Mouse (Mus musculus): ENCODE data around the gene Lif. TPM values are rescaled to one million over a fixed set of nuclear protein-coding genes. Genes with fewer than 3 reads are reported as not detected.

Lif gene
- polyA plus RNA-seq, 1 experiment from 2014 or later, result 0.62 TPM

- Histone ChIP-seq H3K27ac (no peak overlapping the region), H3K4me2 (replicated peaks) (no peak overlapping the region), H3K4me1 (replicated peaks) (peaks cover 6% of the 10 kb centered on the region), H3K27me3 (replicated peaks) (no peaks in the 10 kb centered on the region), H3K9ac (no peak overlapping the region), H3K4me3 (replicated peaks) (no peak overlapping the region), H3K36me3 (no peaks in the 10 kb centered on the region), H3K9me3 (no peaks in the 10 kb centered on the region)
- no peak for ATAC-seq
- 65% methylated on average over 2 of the region's 2 CpGs for WGBS
These were observed 48.7 kb downstream of the Lif start for GRCm38 (mm10) chr11:4306086-4306485.

GRCm38 (mm10) chr11:4308060-4308513 is 50.7 kb downstream of the Lif start:
- 24% methylated on average over 6 of the region's 6 CpGs for WGBS
- Histone ChIP-seq H3K4me3 (replicated peaks) (no peak overlapping the region), H3K4me1 (replicated peaks) (peaks cover 6% of the 10 kb centered on the region), H3K9me3 (no peaks in the 10 kb centered on the region), H3K27ac (no peak overlapping the region), H3K9ac (no peak overlapping the region), H3K36me3 (no peaks in the 10 kb centered on the region), H3K4me2 (replicated peaks) (no peak overlapping the region), H3K27me3 (replicated peaks) (no peaks in the 10 kb centered on the region)
- ATAC-seq, result no peak

GRCm38 (mm10) chr11:4308514-4309450 is 51.4 kb downstream of the Lif start:
- H3K4me2 ChIP-seq (replicated peaks), result peak overlapping the region; percentile 39
- no peaks in the 10 kb centered on the region for H3K9me3 ChIP-seq
- H3K4me1 ChIP-seq (replicated peaks), result peaks cover 6% of the 10 kb centered on the region
- H3K4me3 ChIP-seq (replicated peaks), result no peak overlapping the region
- peak; percentile 36; the same call in 1 of the 2 replicates for ATAC-seq
- WGBS, result 39% methylated on average over 25 of the region's 25 CpGs
- H3K27me3 ChIP-seq (replicated peaks), result no peaks in the 10 kb centered on the region
- H3K9ac ChIP-seq, result no peak overlapping the region
- H3K27ac ChIP-seq, result no peak overlapping the region; the same call in 1 of the 2 replicates
- H3K36me3 ChIP-seq, result no peaks in the 10 kb centered on the region

- no peak for ATAC-seq
- Histone ChIP-seq H3K9me3 (no peaks in the 10 kb centered on the region), H3K27me3 (replicated peaks) (no peaks in the 10 kb centered on the region), H3K4me3 (replicated peaks) (no peak overlapping the region), H3K36me3 (no peaks in the 10 kb centered on the region), H3K27ac (no peak overlapping the region), H3K4me2 (replicated peaks) (no peak overlapping the region), H3K4me1 (replicated peaks) (peaks cover 6% of the 10 kb centered on the region), H3K9ac (no peak overlapping the region)
- WGBS, result 84% methylated on average over 4 of the region's 4 CpGs
These were observed 52.3 kb downstream of the Lif start for GRCm38 (mm10) chr11:4309613-4310012.

- H3K9ac ChIP-seq, result no peak overlapping the region
- no peaks in the 10 kb centered on the region for H3K9me3 ChIP-seq
- H3K27me3 ChIP-seq (replicated peaks), result no peaks in the 10 kb centered on the region
- no peak for ATAC-seq
- H3K36me3 ChIP-seq, result no peaks in the 10 kb centered on the region
- H3K4me2 ChIP-seq (replicated peaks), result no peak overlapping the region
- WGBS, result 95% methylated on average over 4 of the region's 4 CpGs
- H3K27ac ChIP-seq, result no peak overlapping the region
- H3K4me1 ChIP-seq (replicated peaks), result peaks cover 6% of the 10 kb centered on the region
- H3K4me3 ChIP-seq (replicated peaks), result no peak overlapping the region
These were observed 53.0 kb downstream of the Lif start for GRCm38 (mm10) chr11:4310324-4310723.

- Histone ChIP-seq H3K4me2 (replicated peaks) (no peak overlapping the region), H3K4me3 (replicated peaks) (no peak overlapping the region), H3K27me3 (replicated peaks) (no peaks in the 10 kb centered on the region), H3K9me3 (no peaks in the 10 kb centered on the region), H3K27ac (no peak overlapping the region), H3K36me3 (no peaks in the 10 kb centered on the region), H3K9ac (no peak overlapping the region), H3K4me1 (replicated peaks) (peaks cover 6% of the 10 kb centered on the region)
- no peak for ATAC-seq
- 66% methylated on average over 4 of the region's 4 CpGs for WGBS
These were observed 54.8 kb downstream of the Lif start for GRCm38 (mm10) chr11:4312180-4312579.

GRCm38 (mm10) chr11:4317287-4317686 is 59.9 kb downstream of the Lif start:
- no peaks in the 10 kb centered on the region for H3K36me3 ChIP-seq
- no peak overlapping the region for H3K27ac ChIP-seq
- no peaks in the 10 kb centered on the region for H3K9me3 ChIP-seq
- no peak overlapping the region for H3K4me3 ChIP-seq (replicated peaks)
- H3K9ac ChIP-seq, result no peak overlapping the region
- WGBS, result 41% methylated on average over 5 of the region's 5 CpGs
- H3K4me1 ChIP-seq (replicated peaks), result no peaks in the 10 kb centered on the region
- ATAC-seq, result no peak
- H3K4me2 ChIP-seq (replicated peaks), result no peak overlapping the region
- H3K27me3 ChIP-seq (replicated peaks), result no peaks in the 10 kb centered on the region

GRCm38 (mm10) chr11:4318011-4318410 is 60.7 kb downstream of the Lif start:
- no peak overlapping the region for H3K4me2 ChIP-seq (replicated peaks)
- H3K9me3 ChIP-seq, result no peaks in the 10 kb centered on the region
- H3K36me3 ChIP-seq, result no peaks in the 10 kb centered on the region
- no peak overlapping the region for H3K9ac ChIP-seq
- no peaks in the 10 kb centered on the region for H3K27me3 ChIP-seq (replicated peaks)
- H3K4me1 ChIP-seq (replicated peaks), result no peaks in the 10 kb centered on the region
- H3K27ac ChIP-seq, result no peak overlapping the region
- no peak overlapping the region for H3K4me3 ChIP-seq (replicated peaks)
- 39% methylated on average over 3 of the region's 3 CpGs for WGBS
- ATAC-seq, result no peak

GRCm38 (mm10) chr11:4319212-4319955 is 62.0 kb downstream of the Lif start:
- no peak overlapping the region for H3K4me3 ChIP-seq (replicated peaks)

GRCm38 (mm10) chr11:4320876-4321275 is 63.5 kb downstream of the Lif start:
- Histone ChIP-seq H3K9me3 (no peaks in the 10 kb centered on the region), H3K27ac (no peak overlapping the region), H3K9ac (no peak overlapping the region), H3K4me1 (replicated peaks) (no peaks in the 10 kb centered on the region), H3K4me3 (replicated peaks) (no peak overlapping the region), H3K4me2 (replicated peaks) (no peak overlapping the region), H3K27me3 (replicated peaks) (no peaks in the 10 kb centered on the region), H3K36me3 (no peaks in the 10 kb centered on the region)
- WGBS, result 42% methylated on average over 4 of the region's 4 CpGs
- ATAC-seq, result no peak

More at GRCm38 (mm10) chr11:4319212-4319955, 62.0 kb downstream of the Lif start:
- Histone ChIP-seq H3K9ac (no peak overlapping the region), H3K9me3 (no peaks in the 10 kb centered on the region), H3K36me3 (no peaks in the 10 kb centered on the region), H3K27ac (no peak overlapping the region), H3K4me2 (replicated peaks) (no peak overlapping the region), H3K4me1 (replicated peaks) (no peaks in the 10 kb centered on the region), H3K27me3 (replicated peaks) (no peaks in the 10 kb centered on the region)
- no peak for ATAC-seq
- 82% methylated on average over 14 of the region's 14 CpGs for WGBS

Measured in intestine, embryonic 15.5 days (tissue).